Mouse (Mus musculus) megakaryocyte, adult 5-6 weeks (primary cell): Measurements from ENCODE around the gene Hspa4. TPM values are rescaled to one million over a fixed set of nuclear protein-coding genes. Genes with fewer than 3 reads are reported as not detected.

ENCODE experiments used
- ATAC-seq: 2 replicates; pipeline ENCODE4 v1.8.0; 2016; ENCODE audit warnings: mild to moderate bottlenecking, inconsistent platforms; ENCODE audit not compliant: poor library complexity, severe bottlenecking
- total RNA-seq, 2 experiments: library from RNA; stranded (forward) in 1 of 2; stranded (reverse) in 1 of 2; fragments of 153-499, 151-499 nt in 1 of 2; fragments of 221-1000, 200-1000 nt in 1 of 2; gene quantifications; 2 replicates each; pipeline versions ENCODE4 v1.2.3 to v1.2.4; 2015 to 2017

Hspa4 gene
- total RNA-seq, 2 experiments from 2014 or later = 84.8 to 322 TPM

DNA sequence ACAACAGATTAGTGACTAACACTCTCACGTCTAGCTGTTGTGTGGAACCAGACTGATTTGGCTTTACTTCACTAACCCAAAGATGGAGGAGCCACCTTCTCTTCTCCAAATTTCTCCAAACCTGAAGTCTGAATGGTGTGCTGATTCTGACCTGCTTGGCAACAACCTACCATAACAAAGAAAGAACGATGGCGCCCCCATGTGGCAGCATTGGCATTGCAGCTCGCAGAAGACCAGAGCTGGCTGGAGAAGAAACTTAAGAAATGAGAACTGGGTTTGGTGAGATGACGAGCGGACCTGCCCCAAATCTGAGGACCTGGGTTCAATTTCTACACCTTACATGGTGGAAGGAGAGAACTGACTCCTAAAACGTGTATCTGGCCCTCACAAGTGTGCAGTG is 45.3 kb downstream of the Hspa4 start:
- peak; percentile 73 for ATAC-seq

DNA sequence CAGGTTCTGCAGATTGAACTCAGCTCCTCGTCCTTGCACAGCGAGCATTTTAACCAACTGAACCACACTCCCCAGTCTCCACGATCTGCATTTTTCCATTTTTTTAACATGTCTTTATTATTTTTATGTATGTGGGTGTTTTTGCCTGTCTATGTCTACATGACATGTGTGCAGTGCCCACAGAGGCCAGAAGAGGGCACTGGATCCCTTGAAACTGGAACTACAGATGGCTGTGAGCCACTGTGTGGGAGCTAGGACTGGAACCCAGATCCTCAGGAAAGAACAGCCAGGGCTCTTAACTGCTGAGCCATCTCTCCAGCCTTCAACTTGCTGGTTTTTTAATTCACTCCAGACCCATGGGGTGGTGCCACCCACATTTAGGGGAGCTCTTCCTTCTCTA is 45.8 kb downstream of the Hspa4 start:
- no peak for ATAC-seq

DNA sequence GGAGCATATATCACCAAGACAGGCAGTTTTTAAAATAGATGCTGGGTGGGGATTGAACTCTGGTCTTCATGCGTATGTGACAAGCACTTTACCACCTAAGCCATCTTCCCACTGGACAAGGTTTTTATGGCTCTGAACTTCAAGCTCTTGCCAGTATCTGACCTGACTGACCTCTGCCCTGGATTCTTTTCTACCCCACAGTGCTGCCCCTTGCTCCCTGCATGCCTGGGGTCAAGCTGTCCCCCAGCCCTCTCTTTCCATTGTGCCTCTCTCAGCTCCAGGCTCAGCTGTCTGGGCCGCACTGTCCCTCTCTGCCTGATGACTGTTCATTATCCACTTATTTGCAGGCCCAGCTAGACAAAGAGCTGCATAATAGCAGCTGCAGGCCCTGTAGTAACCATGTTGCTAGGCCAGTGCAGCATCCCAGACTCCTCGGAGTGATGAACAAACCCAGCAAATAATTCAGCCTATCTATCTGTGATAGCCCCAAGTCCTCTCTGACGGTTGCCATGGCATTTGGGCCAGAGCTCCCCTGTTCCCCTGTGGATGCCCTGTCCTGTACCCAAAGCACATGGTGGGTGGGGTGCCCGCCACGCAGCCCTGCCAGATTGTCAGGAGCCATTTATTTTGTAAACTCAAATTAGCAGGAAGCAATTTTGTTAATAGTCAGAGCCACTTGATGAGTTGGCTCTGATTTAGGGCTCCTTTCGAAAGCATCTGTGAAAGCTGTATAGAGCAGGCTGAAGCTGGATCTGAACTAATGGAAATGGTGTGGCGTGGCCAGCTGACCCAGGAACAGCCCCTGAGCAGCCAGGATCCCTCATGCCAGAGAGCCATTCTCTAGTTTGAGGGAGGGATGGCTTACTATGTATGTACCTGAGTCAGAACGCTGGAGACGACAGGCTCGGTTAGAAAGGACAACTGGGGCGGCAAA is 47.8 kb downstream of the Hspa4 start:
- no peak for ATAC-seq

DNA sequence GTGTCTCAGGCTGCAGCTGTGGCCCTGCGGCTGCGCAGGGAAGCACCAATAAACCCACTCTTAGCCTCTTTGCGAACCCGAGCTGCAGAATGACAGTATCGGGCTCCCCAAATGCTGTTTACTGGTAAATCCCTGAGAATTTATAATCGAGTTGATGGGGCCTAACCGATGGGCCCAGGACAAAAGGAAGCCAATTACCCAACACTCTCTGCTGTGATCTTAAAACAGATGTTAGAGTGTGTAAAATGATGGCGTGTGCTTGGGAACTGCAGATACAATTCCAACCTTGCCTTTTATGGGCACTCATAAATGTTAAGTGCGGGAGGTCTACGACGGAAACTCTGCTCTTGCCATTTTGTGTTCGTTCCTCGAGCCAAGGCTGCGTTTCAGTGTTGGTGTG is 49.5 kb downstream of the Hspa4 start:
- no peak for ATAC-seq

DNA sequence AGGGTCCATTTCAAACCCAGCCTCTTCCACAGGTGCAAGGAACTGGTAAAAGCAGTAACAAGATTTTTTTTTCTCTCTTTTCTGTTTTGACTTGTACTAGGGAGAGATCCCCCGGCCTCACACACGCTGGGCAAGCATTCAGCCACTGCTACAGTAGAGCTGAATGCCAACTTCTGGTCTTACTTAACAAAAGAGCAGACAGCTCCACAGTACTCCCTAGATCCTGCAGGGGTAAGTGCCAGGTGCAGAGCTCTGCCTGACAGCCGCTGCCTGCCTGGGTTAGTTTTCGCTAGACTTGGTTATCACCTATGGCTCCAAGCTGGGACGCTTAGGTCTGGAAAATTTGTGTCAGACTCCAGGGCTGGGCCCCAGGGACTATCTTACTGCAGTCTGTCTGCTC is 50.6 kb downstream of the Hspa4 start:
- no peak for ATAC-seq

DNA sequence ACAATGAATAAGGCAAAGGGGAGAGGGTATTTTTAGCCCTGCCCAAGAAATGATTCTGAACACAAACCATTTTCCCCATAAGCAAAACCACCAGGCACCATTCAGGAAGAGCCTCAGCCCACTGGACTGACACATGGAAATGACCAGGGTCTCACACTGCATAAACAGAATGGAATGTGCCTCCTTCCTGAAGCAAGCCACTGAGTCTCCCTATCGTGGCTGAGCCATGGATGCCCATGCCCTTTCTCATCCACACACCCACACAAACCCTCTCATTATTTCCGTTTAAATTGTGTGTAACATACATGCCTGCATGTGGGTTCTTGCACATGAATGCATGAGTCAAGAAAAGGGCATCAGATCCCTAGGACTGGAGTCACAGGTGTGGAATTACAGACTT is 54.7 kb downstream of the Hspa4 start:
- no peak for ATAC-seq

DNA sequence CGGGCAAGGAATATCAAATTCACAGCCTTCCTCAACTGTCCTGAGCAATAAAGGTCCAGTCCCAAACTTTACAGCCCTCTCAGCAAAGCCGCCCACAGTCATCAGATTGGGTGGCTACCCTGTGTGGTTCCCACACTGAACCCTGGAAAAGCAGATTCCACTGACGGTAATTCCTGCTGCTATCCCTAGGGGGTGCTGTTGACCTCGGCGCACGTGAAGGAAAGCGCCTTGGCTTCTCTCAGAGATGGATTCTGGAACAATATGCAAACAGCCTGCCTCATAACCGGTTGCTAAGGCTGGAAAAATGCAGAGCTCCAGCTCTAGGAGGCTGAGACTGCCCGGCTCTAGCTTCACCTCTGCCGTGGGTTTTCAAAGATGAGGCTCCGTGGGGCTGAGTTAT is 57.1 kb downstream of the Hspa4 start:
- no peak for ATAC-seq

DNA sequence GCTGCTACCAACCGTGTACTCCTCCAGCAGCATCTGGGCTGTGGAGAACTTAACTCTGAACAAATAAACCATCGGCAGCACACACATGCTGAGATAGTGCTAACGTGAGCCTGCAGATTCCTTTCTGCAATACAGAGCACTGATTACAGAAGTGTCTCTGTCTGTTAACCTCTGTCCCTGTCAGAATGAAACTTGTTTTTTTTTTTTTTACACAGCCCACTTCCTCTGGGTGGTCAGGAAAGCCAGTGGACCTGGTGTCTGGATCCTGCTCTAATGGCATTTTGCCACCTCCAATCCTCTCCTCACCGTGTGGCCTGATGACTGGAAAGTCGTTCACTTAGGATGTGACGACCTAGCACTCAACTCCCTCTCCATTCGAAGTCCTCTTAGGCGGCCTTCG is 66.7 kb downstream of the Hspa4 start:
- ATAC-seq = no peak

DNA sequence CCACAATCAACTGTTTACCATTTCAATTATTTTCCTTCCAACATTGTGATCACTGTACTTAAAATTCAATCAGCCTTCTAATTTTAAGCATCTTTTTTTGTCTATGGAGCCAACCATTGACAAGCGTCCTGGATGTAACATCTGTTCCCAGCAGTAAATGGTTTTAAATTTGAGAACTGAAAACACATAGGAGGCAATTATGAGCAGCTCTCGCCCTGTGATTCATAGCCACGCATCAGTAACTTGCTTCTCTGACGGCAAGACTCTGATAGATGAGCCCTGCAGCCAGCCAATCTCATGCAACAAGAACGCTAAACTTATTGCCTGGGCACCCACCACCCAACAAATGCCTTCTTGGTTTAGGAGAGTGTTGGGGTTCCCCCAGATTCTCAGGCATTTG is 68.4 kb downstream of the Hspa4 start:
- no peak for ATAC-seq

DNA sequence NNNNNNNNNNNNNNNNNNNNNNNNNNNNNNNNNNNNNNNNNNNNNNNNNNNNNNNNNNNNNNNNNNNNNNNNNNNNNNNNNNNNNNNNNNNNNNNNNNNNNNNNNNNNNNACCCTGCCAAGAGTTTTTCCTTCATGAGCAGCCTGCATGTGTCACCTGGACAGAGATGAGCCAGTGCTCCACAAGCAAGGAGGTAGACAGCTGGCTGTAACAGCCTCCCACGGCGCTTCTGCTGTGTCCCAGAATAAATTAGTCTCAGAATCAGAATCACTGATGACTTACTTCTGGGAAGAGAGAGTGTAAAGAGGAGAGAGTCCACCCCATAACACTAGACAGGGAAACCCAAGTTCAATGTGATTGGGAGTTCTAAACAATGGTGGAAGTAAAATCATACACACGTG is 71.2 kb downstream of the Hspa4 start:
- ATAC-seq = no peak

DNA sequence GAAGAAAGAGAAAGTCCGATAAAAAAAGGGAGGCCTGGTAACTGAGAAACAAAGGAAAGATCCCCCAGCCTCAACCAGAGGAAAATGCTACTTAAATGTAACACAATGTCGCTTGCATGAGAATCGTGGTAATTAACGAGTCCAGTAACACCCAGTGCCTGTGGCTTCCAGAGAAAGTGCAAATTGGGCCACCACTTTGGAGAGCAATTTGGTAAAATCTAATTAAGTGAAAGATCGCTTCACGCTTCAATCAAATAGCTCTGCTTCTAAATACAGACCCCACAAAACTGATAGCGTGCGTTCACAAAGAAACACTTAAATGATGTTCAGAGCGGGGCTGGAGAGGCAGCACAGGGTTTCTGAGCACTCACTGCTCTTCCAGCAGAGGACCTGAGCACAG is 89.4 kb downstream of the Hspa4 start:
- ATAC-seq = no peak

Other genes with a start within 250 kb of the Hspa4 start
- 14.2 and 19.0 TPM in 2 replicates for gene Zcchc10, start 24.2 kb upstream of the Hspa4 start, total RNA-seq (2015)
- gene Zcchc10, start 24.2 kb upstream of the Hspa4 start, total RNA-seq (2017) = 1.9 and 3.2 TPM in 2 replicates
- gene Aff4, start 50.4 kb upstream of the Hspa4 start, total RNA-seq (2015) = 59.1 and 62.0 TPM in 2 replicates
- gene Aff4, start 50.4 kb upstream of the Hspa4 start, total RNA-seq (2017) = 38.3 and 38.4 TPM in 2 replicates
- gene Leap2, start 122.7 kb upstream of the Hspa4 start, total RNA-seq (2015) = not detected in 2 replicates
- not detected in 2 replicates for gene Leap2, start 122.7 kb upstream of the Hspa4 start, total RNA-seq (2017)
- gene Uqcrq, start 130.4 kb upstream of the Hspa4 start, total RNA-seq (2015) = 163 and 181 TPM in 2 replicates
- 53.2 and 54.8 TPM in 2 replicates for gene Uqcrq, start 130.4 kb upstream of the Hspa4 start, total RNA-seq (2017)
- 0.54 and 1.6 TPM in 2 replicates for gene Gdf9, start 130.6 kb upstream of the Hspa4 start, total RNA-seq (2015)
- 2.5 and 5.7 TPM in 2 replicates for gene Gdf9, start 130.6 kb upstream of the Hspa4 start, total RNA-seq (2017)
- gene Gm10447, start 156.7 kb upstream of the Hspa4 start, total RNA-seq (2015) = not detected in 2 replicates
- gene Gm10447, start 156.7 kb upstream of the Hspa4 start, total RNA-seq (2017) = 0.11 TPM in 1 of 2 replicates, not detected in the other
- gene Shroom1, start 156.7 kb upstream of the Hspa4 start, total RNA-seq (2015) = 0.05 and 0.13 TPM in 2 replicates
- 0.07 and 4.5 TPM in 2 replicates for gene Shroom1, start 156.7 kb upstream of the Hspa4 start, total RNA-seq (2017)
- gene Gm9837, start 170.0 kb upstream of the Hspa4 start, total RNA-seq (2015) = not detected in 2 replicates
- not detected in 2 replicates for gene Gm9837, start 170.0 kb upstream of the Hspa4 start, total RNA-seq (2017)
- not detected in 2 replicates for gene Gm9945, start 179.7 kb upstream of the Hspa4 start, total RNA-seq (2015)
- gene Gm9945, start 179.7 kb upstream of the Hspa4 start, total RNA-seq (2017) = not detected in 2 replicates
- not detected in 2 replicates for gene Sowaha, start 179.8 kb upstream of the Hspa4 start, total RNA-seq (2015)
- not detected in 2 replicates for gene Sowaha, start 179.8 kb upstream of the Hspa4 start, total RNA-seq (2017)
- gene Sept8, start 218.8 kb upstream of the Hspa4 start, total RNA-seq (2015) = 9.0 and 9.5 TPM in 2 replicates
- 6.1 and 10.1 TPM in 2 replicates for gene Sept8, start 218.8 kb upstream of the Hspa4 start, total RNA-seq (2017)